Mouse (Mus musculus): ENCODE measurements around the gene Olfr676. TPM values are rescaled to one million over a fixed set of nuclear protein-coding genes. Genes with fewer than 3 reads are reported as not detected.
"Not testable (repeated sequence)": the region's sequence is repeated elsewhere in the genome, so short reads cannot be mapped to it uniquely, and the experiment has no call there.

Gene Olfr676
- not detected for total RNA-seq (2021)
- long read RNA-seq, experiment 1 = 0 reads
- long read RNA-seq, experiment 2 = 0 reads

GRCm38 (mm10) chr7:105032398-105032797 lies at the start of gene Olfr676:
Olfr676 (plus strand) TSS chr7:105032698.
- no peak for DNase-seq

DNA sequence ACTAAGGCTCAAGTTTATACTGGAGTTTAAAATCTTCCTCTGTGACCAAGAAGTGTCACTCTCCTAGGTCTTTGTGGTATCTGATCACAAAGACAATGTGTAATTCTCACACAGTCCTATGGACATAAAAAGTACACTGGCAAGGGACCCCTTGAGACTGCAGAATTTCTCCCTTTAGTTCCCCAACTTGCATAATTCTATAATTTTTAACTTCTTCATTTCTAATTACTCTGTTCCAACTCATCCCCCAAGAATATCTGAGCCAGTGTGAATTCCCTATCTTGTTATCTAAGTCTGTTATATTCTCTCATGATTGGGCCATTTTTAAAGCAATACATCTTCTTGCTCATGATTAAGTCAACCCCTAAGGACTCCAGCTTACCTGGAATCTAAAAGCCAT lies 30.6 kb upstream of the Olfr676 start, which contains the start of gene Olfr672:
Olfr672 (minus strand) TSS at position 101 of the 400 bp plus-strand sequence.
- DNase-seq = no peak

- no peak for DNase-seq
Observed at GRCm38 (mm10) chr7:105022530-105022929, 10.0 kb upstream of the Olfr676 start.

- DNase-seq = no peak
Observed at GRCm38 (mm10) chr7:105028360-105028759, 4.1 kb upstream of the Olfr676 start, which contains the start of gene Olfr675. Olfr675 (minus strand) TSS chr7:105028460.

DNA sequence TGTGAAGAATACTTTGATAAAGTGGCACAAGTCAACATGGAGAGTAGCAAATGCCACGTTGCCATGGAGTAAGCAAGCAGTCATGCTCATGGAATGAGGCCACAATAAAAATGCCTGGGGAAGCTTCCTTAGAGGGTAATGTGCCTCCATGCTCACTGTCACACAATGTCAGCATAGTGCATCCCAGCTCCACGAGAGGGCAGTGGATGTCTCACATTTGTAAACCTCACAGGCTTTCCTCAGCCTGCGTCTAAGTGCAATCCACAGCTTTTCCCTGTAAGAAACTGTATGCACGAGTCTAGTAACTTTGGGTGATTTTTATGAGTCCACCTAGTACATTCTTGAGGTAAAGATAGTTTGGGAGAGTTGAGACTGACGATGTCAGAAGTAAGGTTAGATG lies 1.3 kb downstream of the Olfr676 start:
- not testable (repeated sequence) for DNase-seq

GRCm38 (mm10) chr7:105058951-105059350 lies 26.5 kb downstream of the Olfr676 start:
- DNase-seq = no peak

DNA sequence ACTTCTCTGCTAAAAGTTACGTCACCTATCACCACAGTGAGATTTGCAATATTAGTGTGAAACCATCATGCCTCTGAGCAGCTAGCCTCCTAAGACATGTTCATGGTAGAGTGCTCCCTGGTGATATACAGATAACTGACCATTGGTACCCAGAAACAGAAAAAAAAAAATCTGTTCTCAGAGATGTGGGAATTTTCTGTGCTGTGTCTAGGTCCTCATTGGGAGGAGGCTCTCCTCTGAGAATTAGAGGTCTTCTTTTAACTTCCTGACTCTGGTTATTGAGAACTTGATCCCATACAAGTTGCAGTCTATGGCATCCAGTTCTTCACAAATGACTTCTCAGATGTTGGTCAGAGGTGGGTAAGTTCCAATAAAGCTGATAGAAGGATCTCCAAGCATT lies 31.7 kb downstream of the Olfr676 start, which contains the start of gene Olfr678:
Olfr678 (plus strand) TSS at position 301 of the 400 bp plus-strand sequence.
- DNase-seq = no peak

- no peak for DNase-seq
Observed at GRCm38 (mm10) chr7:105080905-105081304, 48.4 kb downstream of the Olfr676 start, which contains the start of gene Olfr679. Olfr679 (plus strand) TSS chr7:105081205.

Other genes starting within 250 kb of the Olfr676 start
- not detected for gene Usp17lb, start 190.1 kb upstream of the Olfr676 start, total RNA-seq (2021)
- gene Usp17la, start 175.7 kb upstream of the Olfr676 start, total RNA-seq (2021) = not detected
- gene Olfr665, start 154.7 kb upstream of the Olfr676 start, total RNA-seq (2021) = not detected
- gene Olfr666, start 136.7 kb upstream of the Olfr676 start, total RNA-seq (2021) = not detected
- not detected for gene Olfr667, start 111.2 kb upstream of the Olfr676 start, total RNA-seq (2021)
- gene Olfr668, start 104.6 kb upstream of the Olfr676 start, total RNA-seq (2021) = not detected
- gene Olfr669, start 98.5 kb upstream of the Olfr676 start, total RNA-seq (2021) = not detected
- gene Olfr670, start 70.1 kb upstream of the Olfr676 start, total RNA-seq (2021) = not detected
- gene Olfr671, start 53.6 kb upstream of the Olfr676 start, total RNA-seq (2021) = not detected
- not detected for gene Olfr672, start 30.7 kb upstream of the Olfr676 start, total RNA-seq (2021)
- not detected for gene Olfr675, start 4.2 kb upstream of the Olfr676 start, total RNA-seq (2021)
- not detected for gene Olfr677, start 18.7 kb downstream of the Olfr676 start, total RNA-seq (2021)
- gene Olfr678, start 31.8 kb downstream of the Olfr676 start, total RNA-seq (2021) = not detected
- gene Olfr679, start 48.5 kb downstream of the Olfr676 start, total RNA-seq (2021) = not detected
- gene Olfr680-ps1, start 60.1 kb downstream of the Olfr676 start, total RNA-seq (2021) = not detected
- gene Olfr681, start 84.1 kb downstream of the Olfr676 start, total RNA-seq (2021) = not detected
- gene Olfr683, start 114.3 kb downstream of the Olfr676 start, total RNA-seq (2021) = not detected
- gene Olfr684, start 131.0 kb downstream of the Olfr676 start, total RNA-seq (2021) = not detected
- gene Olfr685, start 153.3 kb downstream of the Olfr676 start, total RNA-seq (2021) = not detected
- not detected for gene Olfr686, start 174.8 kb downstream of the Olfr676 start, total RNA-seq (2021)

Data from gastrocnemius, postnatal 25 days (tissue).